Mouse (Mus musculus) neural tube, embryonic 15.5 days (tissue): ENCODE results near the gene Nr1h2. TPM values are rescaled to one million over a fixed set of nuclear protein-coding genes. Genes with fewer than 3 reads are reported as not detected.
A peak's percentile ranks its signal among the peaks of the same experiment; 100 is the strongest.

Experiments used
- ATAC-seq: fragments of 200-750 bp; cut with Nextera tagmentation; 2 replicates; pipeline ENCODE4 v1.8.0; 2017; ENCODE audit warnings: mild to moderate bottlenecking, moderate TSS enrichment, moderate library complexity; ENCODE audit not compliant: low FRiP score
- H3K27ac ChIP-seq: fragments of 300-500 bp; sonication (generic); replicated peaks from 2 replicates; pipeline ENCODE4 v1.5.1; 2015; ENCODE audit warnings: mild to moderate bottlenecking, inconsistent platforms
- H3K27me3 ChIP-seq: fragments of 300-500 bp; sonication (generic); replicated peaks from 2 replicates; pipeline ENCODE4 v1.6.1; 2015; ENCODE audit warnings: inconsistent platforms
- H3K36me3 ChIP-seq: fragments of 300-500 bp; sonication (generic); 2 replicates; pipeline ENCODE4 v1.6.1; 2015; ENCODE audit warnings: inconsistent platforms
- H3K4me1 ChIP-seq: fragments of 300-500 bp; sonication (generic); 2 replicates; pipeline ENCODE4 v1.6.1; 2015; ENCODE audit warnings: inconsistent platforms
- H3K4me2 ChIP-seq: fragments of 300-500 bp; sonication (generic); 2 replicates; pipeline ENCODE4 v1.6.1; 2015; ENCODE audit warnings: inconsistent platforms, mild to moderate bottlenecking, moderate library complexity
- H3K4me3 ChIP-seq: fragments of 300-500 bp; sonication (generic); replicated peaks from 2 replicates; pipeline ENCODE4 v1.5.1; 2015; ENCODE audit warnings: mild to moderate bottlenecking, inconsistent platforms
- H3K9ac ChIP-seq: fragments of 300-500 bp; sonication (generic); replicated peaks from 2 replicates; pipeline ENCODE4 v1.6.1; 2015; ENCODE audit warnings: mild to moderate bottlenecking, inconsistent platforms
- H3K9me3 ChIP-seq: fragments of 300-500 bp; sonication (generic); replicated peaks from 2 replicates; pipeline ENCODE4 v1.6.1; 2016; ENCODE audit warnings: inconsistent platforms
- WGBS: fragments of 180-500 bp; shearing (Covaris S2); methylation state at CpG from one replicate; pipeline ENCODE4 v1.1.7; 2015; ENCODE audit warnings: mixed read lengths; 5-methylcytosine and 5-hydroxymethylcytosine counted together
- polyA plus RNA-seq: library from polyadenylated mRNA; unstranded; fragments of >200 nt; fragmentation: Nextera tagmentation; extraction: Ambion mirVana; gene quantifications from 2 replicates; pipeline ENCODE4 v1.2.1, GENCODE M21; 2015

Nr1h2 gene
- polyA plus RNA-seq, result 54.0 and 62.0 TPM in 2 replicates

- peaks cover 15% of the 10 kb centered on the region for H3K4me1 ChIP-seq
These were observed at the start of gene Nr1h2 for GRCm38 (mm10) chr7:44553826-44554225. Gene Nr1h2 (minus strand): TSS chr7:44553951.

GRCm38 (mm10) chr7:44603186-44603855 is 49.6 kb upstream of the Nr1h2 start:
- Histone ChIP-seq H3K4me3 (peak overlapping the region; percentile 25), H3K4me1 (peaks cover 23% of the 10 kb centered on the region; the same call in 1 of the 2 replicates), H3K27me3 (peaks cover 53% of the 10 kb centered on the region), H3K9me3 (no peaks in the 10 kb centered on the region), H3K9ac (no peak overlapping the region), H3K4me2 (peak overlapping the region; percentile 57), H3K36me3 (no peaks in the 10 kb centered on the region; the same call in 1 of the 2 replicates), H3K27ac (no peak overlapping the region)
- ATAC-seq, result no peak
- 4% methylated on average over 20 of the region's 20 CpGs for WGBS

More at GRCm38 (mm10) chr7:44553826-44554225, at the start of gene Nr1h2:
- WGBS, result under 1% methylated on average over 22 of the region's 22 CpGs
- peaks cover 25% of the 10 kb centered on the region for H3K36me3 ChIP-seq
- H3K4me2 ChIP-seq, result peak within 1 kb of the TSS; percentile 81
- H3K4me3 ChIP-seq, result peak within 1 kb of the TSS; percentile 83
- H3K9me3 ChIP-seq, result no peaks in the 10 kb centered on the region
- peak within 1 kb of the TSS; percentile 48 for H3K9ac ChIP-seq
- H3K27me3 ChIP-seq, result peaks cover 13% of the 10 kb centered on the region
- peak; percentile 88 for ATAC-seq
- H3K27ac ChIP-seq, result peak within 1 kb of the TSS; percentile 89

- H3K4me2 ChIP-seq, result no peak overlapping the region
- peaks cover 23% of the 10 kb centered on the region; the same call in 1 of the 2 replicates for H3K4me1 ChIP-seq
- no peak overlapping the region for H3K4me3 ChIP-seq
- H3K36me3 ChIP-seq, result no peaks in the 10 kb centered on the region; the same call in 1 of the 2 replicates
- 18% methylated on average over 8 of the region's 11 CpGs for WGBS
- H3K27ac ChIP-seq, result no peak overlapping the region
- peaks cover 52% of the 10 kb centered on the region for H3K27me3 ChIP-seq
- no peaks in the 10 kb centered on the region for H3K9me3 ChIP-seq
- no peak overlapping the region for H3K9ac ChIP-seq
- ATAC-seq, result no peak
These were observed 48.7 kb upstream of the Nr1h2 start for GRCm38 (mm10) chr7:44602443-44602842.

GRCm38 (mm10) chr7:44601646-44602045 is 47.9 kb upstream of the Nr1h2 start:
- H3K27ac ChIP-seq, result no peak overlapping the region
- ATAC-seq, result no peak
- H3K9me3 ChIP-seq, result no peaks in the 10 kb centered on the region
- no peak overlapping the region for H3K4me2 ChIP-seq
- H3K27me3 ChIP-seq, result peaks cover 44% of the 10 kb centered on the region
- 0 out of 2 replicates have a peak overlapping the region, but pooled peaks have one; percentile 17 for H3K9ac ChIP-seq
- peaks cover 23% of the 10 kb centered on the region; the same call in 1 of the 2 replicates for H3K4me1 ChIP-seq
- peaks cover 2% of the 10 kb centered on the region; the same call in 1 of the 2 replicates for H3K36me3 ChIP-seq
- no peak overlapping the region for H3K4me3 ChIP-seq
- 20% methylated on average over 18 of the region's 19 CpGs for WGBS

GRCm38 (mm10) chr7:44600691-44601262 is 47.0 kb upstream of the Nr1h2 start:
- 86% methylated on average over 10 of the region's 10 CpGs for WGBS
- ATAC-seq, result no peak
- no peak overlapping the region for H3K4me2 ChIP-seq
- H3K27me3 ChIP-seq, result peaks cover 36% of the 10 kb centered on the region
- H3K9ac ChIP-seq, result no peak overlapping the region
- H3K27ac ChIP-seq, result no peak overlapping the region
- H3K4me1 ChIP-seq, result peaks cover 21% of the 10 kb centered on the region; the same call in 1 of the 2 replicates
- peaks cover 2% of the 10 kb centered on the region; the same call in 1 of the 2 replicates for H3K36me3 ChIP-seq
- no peaks in the 10 kb centered on the region for H3K9me3 ChIP-seq
- no peak overlapping the region for H3K4me3 ChIP-seq

- Histone ChIP-seq H3K4me1 (peaks cover 22% of the 10 kb centered on the region), H3K27ac (no peak overlapping the region), H3K4me2 (no peak overlapping the region), H3K4me3 (no peak overlapping the region), H3K9me3 (no peaks in the 10 kb centered on the region), H3K27me3 (peaks cover 26% of the 10 kb centered on the region), H3K9ac (no peak overlapping the region), H3K36me3 (peaks cover 7% of the 10 kb centered on the region; the same call in 1 of the 2 replicates)
- 91% methylated on average over 11 of the region's 12 CpGs for WGBS
- no peak for ATAC-seq
These were observed 44.6 kb upstream of the Nr1h2 start for GRCm38 (mm10) chr7:44598336-44598735.

- H3K4me1 ChIP-seq, result peaks cover 27% of the 10 kb centered on the region
- ATAC-seq, result no peak
- 95% methylated on average over 4 of the region's 4 CpGs for WGBS
- no peak overlapping the region for H3K27ac ChIP-seq
- H3K27me3 ChIP-seq, result peaks cover 26% of the 10 kb centered on the region
- peaks cover 7% of the 10 kb centered on the region; the same call in 1 of the 2 replicates for H3K36me3 ChIP-seq
- no peak overlapping the region for H3K4me2 ChIP-seq
- no peaks in the 10 kb centered on the region for H3K9me3 ChIP-seq
- no peak overlapping the region for H3K4me3 ChIP-seq
- H3K9ac ChIP-seq, result no peak overlapping the region
These were observed 43.9 kb upstream of the Nr1h2 start for GRCm38 (mm10) chr7:44597666-44598065.

GRCm38 (mm10) chr7:44596996-44597538 is 43.3 kb upstream of the Nr1h2 start:
- Histone ChIP-seq H3K4me1 (peaks cover 33% of the 10 kb centered on the region), H3K4me3 (no peak overlapping the region), H3K4me2 (no peak overlapping the region), H3K36me3 (peaks cover 7% of the 10 kb centered on the region; the same call in 1 of the 2 replicates), H3K9me3 (no peaks in the 10 kb centered on the region), H3K9ac (no peak overlapping the region), H3K27ac (no peak overlapping the region), H3K27me3 (peaks cover 26% of the 10 kb centered on the region)
- WGBS, result 64% methylated on average over 5 of the region's 5 CpGs
- ATAC-seq, result no peak

GRCm38 (mm10) chr7:44596051-44596450 is 42.3 kb upstream of the Nr1h2 start:
- Histone ChIP-seq H3K36me3 (peaks cover 7% of the 10 kb centered on the region; the same call in 1 of the 2 replicates), H3K9ac (no peak overlapping the region), H3K4me1 (peaks cover 38% of the 10 kb centered on the region), H3K9me3 (no peaks in the 10 kb centered on the region), H3K27ac (no peak overlapping the region), H3K4me2 (no peak overlapping the region), H3K27me3 (peaks cover 17% of the 10 kb centered on the region), H3K4me3 (no peak overlapping the region)
- WGBS, result 98% methylated on average over 6 of the region's 6 CpGs
- ATAC-seq, result no peak

- H3K36me3 ChIP-seq, result peaks cover 7% of the 10 kb centered on the region; the same call in 1 of the 2 replicates
- peaks cover 43% of the 10 kb centered on the region for H3K4me1 ChIP-seq
- H3K9me3 ChIP-seq, result no peaks in the 10 kb centered on the region
- H3K27me3 ChIP-seq, result peaks cover 16% of the 10 kb centered on the region
- no peak overlapping the region; the same call in 1 of the 2 replicates for H3K27ac ChIP-seq
- H3K9ac ChIP-seq, result no peak overlapping the region
- WGBS, result 95% methylated on average over 20 of the region's 20 CpGs
- H3K4me2 ChIP-seq, result no peak overlapping the region
- no peak overlapping the region for H3K4me3 ChIP-seq
- no peak for ATAC-seq
These were observed 41.4 kb upstream of the Nr1h2 start for GRCm38 (mm10) chr7:44595131-44595561.

GRCm38 (mm10) chr7:44594291-44594690 is 40.5 kb upstream of the Nr1h2 start:
- H3K27me3 ChIP-seq, result peaks cover 14% of the 10 kb centered on the region
- peak overlapping the region; percentile 73 for H3K4me3 ChIP-seq
- peaks cover 7% of the 10 kb centered on the region; the same call in 1 of the 2 replicates for H3K36me3 ChIP-seq
- peak overlapping the region; percentile 73 for H3K27ac ChIP-seq
- ATAC-seq, result no peak
- H3K9me3 ChIP-seq, result no peaks in the 10 kb centered on the region
- WGBS, result 52% methylated on average over 6 of the region's 6 CpGs
- peak overlapping the region; percentile 90 for H3K4me2 ChIP-seq
- peaks cover 52% of the 10 kb centered on the region for H3K4me1 ChIP-seq
- H3K9ac ChIP-seq, result peak overlapping the region; percentile 56
